Mouse (Mus musculus): ENCODE measurements around the gene Podnl1. TPM values are rescaled to one million over a fixed set of nuclear protein-coding genes. Genes with fewer than 3 reads are reported as not detected.

The Podnl1 gene
- polyA plus RNA-seq (2012; rRNA removed), result 0.03 and 0.05 TPM in 2 replicates

GRCm38 (mm10) chr8:84125656-84126055 is at the start of gene Podnl1:
Podnl1 (plus strand) TSS chr8:84125989.

GRCm38 (mm10) chr8:84104697-84105609 is 20.8 kb upstream of the Podnl1 start, which contains the start of gene Dcaf15:
Dcaf15 (minus strand) TSS chr8:84104768.

GRCm38 (mm10) chr8:84147769-84148530 is 22.2 kb downstream of the Podnl1 start, which contains the start of the genes Cc2d1a and 4930432K21Rik:
Cc2d1a (minus strand) TSS chr8:84147936.
4930432K21Rik (plus strand) TSS chr8:84148025.

Other genes with a start within 250 kb of the Podnl1 start
- 2.6 and 2.9 TPM in 2 replicates for gene Adgrl1, start 225.9 kb upstream of the Podnl1 start, polyA plus RNA-seq (2012; rRNA removed)
- gene Gm10644, start 170.8 kb upstream of the Podnl1 start, polyA plus RNA-seq (2012; rRNA removed), result 0.78 and 0.85 TPM in 2 replicates
- gene Asf1b, start 170.5 kb upstream of the Podnl1 start, polyA plus RNA-seq (2012; rRNA removed), result 49.1 and 54.0 TPM in 2 replicates
- 20.6 and 20.7 TPM in 2 replicates for gene Prkaca, start 153.0 kb upstream of the Podnl1 start, polyA plus RNA-seq (2012; rRNA removed)
- 19.9 and 21.8 TPM in 2 replicates for gene Samd1, start 128.3 kb upstream of the Podnl1 start, polyA plus RNA-seq (2012; rRNA removed)
- 0.16 and 0.17 TPM in 2 replicates for gene 1700067K01Rik, start 124.5 kb upstream of the Podnl1 start, polyA plus RNA-seq (2012; rRNA removed)
- 0.08 TPM in 1 of 2 replicates, not detected in the other for gene 2210011C24Rik, start 113.8 kb upstream of the Podnl1 start, polyA plus RNA-seq (2012; rRNA removed)
- gene Palm3, start 104.5 kb upstream of the Podnl1 start, polyA plus RNA-seq (2012; rRNA removed), result 0.03 and 0.05 TPM in 2 replicates
- gene Il27ra, start 83.4 kb upstream of the Podnl1 start, polyA plus RNA-seq (2012; rRNA removed), result 1.2 and 1.4 TPM in 2 replicates
- 0.12 TPM in 1 of 2 replicates, not detected in the other for gene Rln3, start 81.0 kb upstream of the Podnl1 start, polyA plus RNA-seq (2012; rRNA removed)
- 0.59 and 0.63 TPM in 2 replicates for gene Gm10643, start 60.9 kb upstream of the Podnl1 start, polyA plus RNA-seq (2012; rRNA removed)
- gene Rfx1, start 59.2 kb upstream of the Podnl1 start, polyA plus RNA-seq (2012; rRNA removed), result 3.3 and 4.7 TPM in 2 replicates
- 11.4 and 12.4 TPM in 2 replicates for gene Dcaf15, start 21.2 kb upstream of the Podnl1 start, polyA plus RNA-seq (2012; rRNA removed)
- 3.7 and 4.4 TPM in 2 replicates for gene Cc2d1a, start 21.9 kb downstream of the Podnl1 start, polyA plus RNA-seq (2012; rRNA removed)
- gene 4930432K21Rik, start 22.0 kb downstream of the Podnl1 start, polyA plus RNA-seq (2012; rRNA removed), result 0.18 and 0.24 TPM in 2 replicates
- gene Nanos3, start 59.2 kb downstream of the Podnl1 start, polyA plus RNA-seq (2012; rRNA removed), result 0.13 and 0.16 TPM in 2 replicates
- gene Zswim4, start 111.1 kb downstream of the Podnl1 start, polyA plus RNA-seq (2012; rRNA removed), result 2.9 and 3.4 TPM in 2 replicates
- 124 and 135 TPM in 2 replicates for gene D8Ertd738e, start 123.7 kb downstream of the Podnl1 start, polyA plus RNA-seq (2012; rRNA removed)
- gene Mri1, start 131.3 kb downstream of the Podnl1 start, polyA plus RNA-seq (2012; rRNA removed), result 17.2 and 23.4 TPM in 2 replicates
- gene Ccdc130, start 144.4 kb downstream of the Podnl1 start, polyA plus RNA-seq (2012; rRNA removed), result 6.9 and 7.4 TPM in 2 replicates

Data from liver, embryonic 18 days (tissue).